32 mouse cellular contexts compared by ENCODE assay signal in genomic region chr7:6182882-6183281, GRCm38 (mm10). TPM values are rescaled to one million over a fixed set of nuclear protein-coding genes. Genes with fewer than 3 reads are reported as not detected.
DNase-seq lines count a peak whose midpoint lies in the region; ATAC-seq and TF ChIP-seq lines count a peak whose summit lies in the region.
"Had no signal": no experiment of that assay in that cellular context is flagged by ENCODE, and none has a peak within 500 bp of the region (broad histone marks: within the 10 kb centered on the region; RNA-seq: fewer than 3 reads in every experiment).

No protein-coding gene starts in this region.

- H3K4me3 ChIP-seq in liver, embryonic 12.5 days: no peak overlapping the region
- no peak overlapping the region for H3K4me3 ChIP-seq in liver, embryonic 14.5 days (ENCODE audit: insufficient read depth in 1 of 2, low read depth in 2 of 2, low read length in 2 of 2)
- H3K4me3 ChIP-seq: forebrain, embryonic 10.5 days; forebrain, embryonic 13.5 days; gastrocnemius, adult 2 months; hindbrain, embryonic 12.5 days; hindbrain, embryonic 15.5 days had no signal

- no peak for DNase-seq in liver
- DNase-seq in liver, embryonic 14.5 days (ENCODE audit: low read depth in 3 of 3, low spot score in 3 of 3): no peak
- no peak for DNase-seq in cerebellum, adult 9-11 months
- DNase-seq: adrenal gland, adult 2 months; adrenal gland, postnatal 14 days; cerebellum, adult 11 months; cerebellum, adult 8-10 months; cerebellum, postnatal 14 days; gastrocnemius, adult 2 months; gastrocnemius, postnatal 14 days; heart, adult 11 months had no signal

- no peak for TF ChIP-seq EP300 in liver, embryonic 14.5 days (IDR thresholded peaks at IDR 0.05; ENCODE audit: low read depth)

- H3K36me3 ChIP-seq in liver, embryonic 12.5 days: peaks cover 57% of the 10 kb centered on the region
- H3K36me3 ChIP-seq in liver, embryonic 14.5 days (replicated peaks; ENCODE audit: control insufficient read depth, insufficient read depth, low read depth): no peaks in the 10 kb centered on the region

- H3K4me1 ChIP-seq in liver, embryonic 12.5 days: peaks cover 9% of the 10 kb centered on the region
- H3K4me1 ChIP-seq in liver, embryonic 14.5 days (replicated peaks; ENCODE audit: control insufficient read depth in 2 of 2, insufficient read depth in 2 of 2, low read length in 1 of 2): 0 out of 4 replicates have a peak, but pooled peaks cover 0 to 4% of the 10 kb centered on the region in 2 experiments
- H3K4me1 ChIP-seq: forebrain, embryonic 10.5 days; forebrain, embryonic 13.5 days; hindbrain, embryonic 12.5 days; hindbrain, embryonic 15.5 days had no signal

- H3K27me3 ChIP-seq in liver, embryonic 12.5 days (replicated peaks): no peaks in the 10 kb centered on the region
- H3K27me3 ChIP-seq in liver, embryonic 14.5 days (ENCODE audit: control insufficient read depth, insufficient read depth, low read length): no peaks in the 10 kb centered on the region
- H3K27me3 ChIP-seq: forebrain, embryonic 13.5 days; hindbrain, embryonic 12.5 days; hindbrain, embryonic 15.5 days had no signal

- H3K9ac ChIP-seq in liver, embryonic 12.5 days: no peak overlapping the region
- no peak overlapping the region for H3K9ac ChIP-seq in liver, embryonic 14.5 days (replicated peaks)
- H3K9ac ChIP-seq: forebrain, embryonic 13.5 days; hindbrain, embryonic 12.5 days; hindbrain, embryonic 15.5 days had no signal

- H3K4me2 ChIP-seq in liver, embryonic 12.5 days: no peak overlapping the region
- H3K4me2 ChIP-seq in liver, embryonic 14.5 days (ENCODE audit: low read depth): no peak overlapping the region
- H3K4me2 ChIP-seq: forebrain, embryonic 13.5 days; heart, embryonic 11.5 days; hindbrain, embryonic 12.5 days; hindbrain, embryonic 15.5 days had no signal

- peak; percentile 56; the same call in 1 of the 2 replicates for ATAC-seq in liver, embryonic 12.5 days
- ATAC-seq in liver, embryonic 14.5 days (ENCODE audit: insufficient read depth): peak; percentile 43; the same call in 1 of the 2 replicates
- ATAC-seq in megakaryocyte progenitor cell, adult 5-6 weeks (replicated peaks; ENCODE audit: poor library complexity): peak; percentile 62
- no peak for ATAC-seq in monocyte, adult 5-6 weeks (replicated peaks; ENCODE audit: insufficient number of reproducible peaks, low FRiP score, low TSS enrichment, poor library complexity, severe bottlenecking)
- ATAC-seq: CD4-positive, CD25-positive, alpha-beta regulatory T cell, adult 4 months; forebrain, embryonic 13.5 days; forebrain, embryonic 16.5 days had no signal

- H3K9me3 ChIP-seq in liver, embryonic 12.5 days (replicated peaks): no peaks in the 10 kb centered on the region
- no peaks in the 10 kb centered on the region for H3K9me3 ChIP-seq in liver, embryonic 14.5 days (ENCODE audit: control insufficient read depth, low read length)
- H3K9me3 ChIP-seq: forebrain, embryonic 13.5 days; hindbrain, embryonic 12.5 days; hindbrain, embryonic 15.5 days had no signal

- no peak overlapping the region for H3K27ac ChIP-seq in liver, embryonic 12.5 days
- no peak overlapping the region for H3K27ac ChIP-seq in liver, embryonic 14.5 days
- H3K27ac ChIP-seq: forebrain, embryonic 10.5 days; forebrain, embryonic 13.5 days; gastrocnemius, adult 2 months; hindbrain, embryonic 12.5 days; hindbrain, embryonic 15.5 days had no signal

- TF ChIP-seq CTCF in liver, embryonic 14.5 days (IDR thresholded peaks at IDR 0.05; ENCODE audit: low read depth): no peak

RNA-seq across cellular contexts. Expression of gene Zfp444, which starts 10.9 kb away (rescaled TPM):
- 25.5 and 26.3 TPM in 2 replicates for polyA plus RNA-seq in liver, embryonic 12.5 days (2016; fragmentation: Nextera tagmentation; extraction: Ambion mirVana)
- 10.1 and 13.8 TPM in 2 replicates for polyA plus RNA-seq in liver, embryonic 14.5 days (2012; rRNA removed)
- 15.0 and 16.3 TPM in 2 replicates for polyA plus RNA-seq in liver, embryonic 14.5 days (2014; fragmentation: Nextera tagmentation; extraction: Ambion mirVana)
- 4.1 and 6.2 TPM in 2 replicates for total RNA-seq in megakaryocyte progenitor cell, adult 5-6 weeks (2015)
- total RNA-seq in megakaryocyte progenitor cell, adult 5-6 weeks (2017): 16.4 and 20.9 TPM in 2 replicates
- total RNA-seq in monocyte, adult 5-6 weeks (2017): 12.1 to 33.4 TPM (median 16.7 TPM) in 3 replicates

RNA-seq across cellular contexts. Expression of gene Galp, which starts 14.0 kb away (rescaled TPM):
- not detected in 2 replicates for polyA plus RNA-seq in liver, embryonic 12.5 days (2016; fragmentation: Nextera tagmentation; extraction: Ambion mirVana)
- polyA plus RNA-seq in liver, embryonic 14.5 days (2012; rRNA removed): not detected in 2 replicates
- not detected in 2 replicates for polyA plus RNA-seq in liver, embryonic 14.5 days (2014; fragmentation: Nextera tagmentation; extraction: Ambion mirVana)
- total RNA-seq in megakaryocyte progenitor cell, adult 5-6 weeks (2015): not detected in 2 replicates
- not detected in 2 replicates for total RNA-seq in megakaryocyte progenitor cell, adult 5-6 weeks (2017)
- not detected in 3 replicates for total RNA-seq in monocyte, adult 5-6 weeks (2017)
- total RNA-seq: adrenal gland, adult 2 months; adrenal gland, postnatal 14 days; adrenal gland, postnatal 4 days; gastrocnemius, adult 2 months; gastrocnemius, postnatal 14 days; gastrocnemius, postnatal 4 days; heart, adult 8-10 months; heart, postnatal 25 days; hematopoietic stem cell, adult 5-6 weeks; MEL had no signal
- polyA plus RNA-seq: adrenal gland, adult 2 months; C2C12; CD4-positive, CD25-positive, alpha-beta regulatory T cell, adult 4 months; embryonic facial prominence, embryonic 11.5 days; embryonic facial prominence, embryonic 14.5 days; forebrain, embryonic 10.5 days; forebrain, embryonic 13.5 days; forebrain, embryonic 16.5 days; heart, embryonic 11.5 days; heart, embryonic 14.5 days; heart, postnatal 0 days; hindbrain, embryonic 12.5 days; hindbrain, embryonic 15.5 days had no signal

RNA-seq across cellular contexts. Expression of gene Zfp787, which starts 27.1 kb away (rescaled TPM):
- 17.3 and 18.0 TPM in 2 replicates for polyA plus RNA-seq in liver, embryonic 12.5 days (2016; fragmentation: Nextera tagmentation; extraction: Ambion mirVana)
- 11.6 and 12.5 TPM in 2 replicates for polyA plus RNA-seq in liver, embryonic 14.5 days (2012; rRNA removed)
- polyA plus RNA-seq in liver, embryonic 14.5 days (2014; fragmentation: Nextera tagmentation; extraction: Ambion mirVana): 6.7 and 6.9 TPM in 2 replicates
- 14.3 and 17.8 TPM in 2 replicates for total RNA-seq in megakaryocyte progenitor cell, adult 5-6 weeks (2015)
- total RNA-seq in megakaryocyte progenitor cell, adult 5-6 weeks (2017): 20.4 and 24.8 TPM in 2 replicates
- 33.9 to 36.8 TPM (median 34.7 TPM) in 3 replicates for total RNA-seq in monocyte, adult 5-6 weeks (2017)

RNA-seq across cellular contexts. Expression of gene Zscan5b, which starts 39.2 kb away (rescaled TPM):
- polyA plus RNA-seq in liver, embryonic 12.5 days (2016; fragmentation: Nextera tagmentation; extraction: Ambion mirVana): not detected in 2 replicates
- polyA plus RNA-seq in liver, embryonic 14.5 days (2012; rRNA removed): not detected in 2 replicates
- not detected in 2 replicates for polyA plus RNA-seq in liver, embryonic 14.5 days (2014; fragmentation: Nextera tagmentation; extraction: Ambion mirVana)
- total RNA-seq in megakaryocyte progenitor cell, adult 5-6 weeks (2015): not detected in 2 replicates
- total RNA-seq in megakaryocyte progenitor cell, adult 5-6 weeks (2017): not detected in 2 replicates
- total RNA-seq in monocyte, adult 5-6 weeks (2017): not detected in 3 replicates
- total RNA-seq: adrenal gland, adult 2 months; adrenal gland, postnatal 14 days; adrenal gland, postnatal 4 days; gastrocnemius, adult 2 months; gastrocnemius, postnatal 14 days; gastrocnemius, postnatal 4 days; heart, adult 8-10 months; heart, postnatal 25 days; hematopoietic stem cell, adult 5-6 weeks; MEL had no signal
- polyA plus RNA-seq: adrenal gland, adult 2 months; C2C12; CD4-positive, CD25-positive, alpha-beta regulatory T cell, adult 4 months; embryonic facial prominence, embryonic 11.5 days; embryonic facial prominence, embryonic 14.5 days; forebrain, embryonic 10.5 days; forebrain, embryonic 13.5 days; forebrain, embryonic 16.5 days; heart, embryonic 11.5 days; heart, embryonic 14.5 days; heart, postnatal 0 days; hindbrain, embryonic 12.5 days; hindbrain, embryonic 15.5 days had no signal
